ENCODE assay signal across 8 mouse cellular contexts in genomic region chr6:140465946-140466646, GRCm38 (mm10). TPM values are rescaled to one million over a fixed set of nuclear protein-coding genes. Genes with fewer than 3 reads are reported as not detected.
DNase-seq lines count a peak whose midpoint lies in the region; ATAC-seq and TF ChIP-seq lines count a peak whose summit lies in the region.

No protein-coding gene starts in this region.

- DNase-seq in liver: no peak
- DNase-seq in adrenal gland, postnatal 36 days: peak; percentile 58 to 68
- peak; percentile 30 to 52 for DNase-seq in kidney, postnatal 4 days
- DNase-seq in frontal cortex, postnatal 10 days (ENCODE audit: low spot score in 2 of 2): no peak
- DNase-seq in right cerebral cortex, postnatal 25 days: no peak
- DNase-seq in heart, adult 18-20 months: no peak

- H3K9me3 ChIP-seq in liver, embryonic 16.5 days (replicated peaks; ENCODE audit: control insufficient read depth, low read length): no peaks in the 10 kb centered on the region

- H3K27ac ChIP-seq in liver, embryonic 16.5 days (ENCODE audit: low read length): no peak overlapping the region
- H3K27ac ChIP-seq in small intestine, adult 2 months (ENCODE audit: insufficient read depth, low read depth, low read length): peak overlapping the region; percentile 19; the same call in 1 of the 2 replicates

- no peaks in the 10 kb centered on the region for H3K36me3 ChIP-seq in liver, embryonic 16.5 days (ENCODE audit: control insufficient read depth, insufficient read depth)
- H3K36me3 ChIP-seq in small intestine, adult 2 months (ENCODE audit: control insufficient read depth, insufficient read depth, low read length): no peaks in the 10 kb centered on the region

- ATAC-seq in liver, embryonic 16.5 days (ENCODE audit: low read depth): 0 out of 2 replicates have a peak, but pooled peaks have one; percentile 13

- H3K4me3 ChIP-seq in liver, embryonic 16.5 days (ENCODE audit: low read depth, low read length): no peak overlapping the region
- peak overlapping the region; percentile 35; the same call in 1 of the 2 replicates for H3K4me3 ChIP-seq in small intestine, adult 2 months (ENCODE audit: low read depth, low read length)

- TF ChIP-seq POLR2A in small intestine, adult 2 months (IDR thresholded peaks at IDR 0.05; ENCODE audit: low read depth, low read length): no peak

- H3K4me2 ChIP-seq in liver, embryonic 16.5 days (ENCODE audit: low read depth, low read length): no peak overlapping the region

- H3K4me1 ChIP-seq in liver, embryonic 16.5 days (ENCODE audit: control insufficient read depth, low read depth, low read length): no peaks in the 10 kb centered on the region; the same call in 1 of the 2 replicates
- H3K4me1 ChIP-seq in small intestine, adult 2 months (ENCODE audit: control insufficient read depth, insufficient read depth, insufficient read length, low read length): peaks cover 7% of the 10 kb centered on the region

- no peaks in the 10 kb centered on the region for H3K27me3 ChIP-seq in liver, embryonic 16.5 days (ENCODE audit: control insufficient read depth, insufficient read depth, low read depth, low read length)
- no peaks in the 10 kb centered on the region for H3K27me3 ChIP-seq in small intestine, adult 2 months (ENCODE audit: control insufficient read depth, insufficient read depth, low read length)

- peak; percentile 38; the same call in 1 of the 2 replicates for TF ChIP-seq CTCF in small intestine, adult 2 months (IDR thresholded peaks at IDR 0.05; ENCODE audit: extremely low read depth, insufficient read length, insufficient replicate concordance, low read depth, low read length)

- no peak overlapping the region for H3K9ac ChIP-seq in liver, embryonic 16.5 days (ENCODE audit: low read depth, low read length)

- 47% methylated on average over 9 of the region's 9 CpGs for WGBS in liver, embryonic 16.5 days (ENCODE audit: insufficient replicate concordance)
- WGBS in small intestine, adult 2 months: 34% methylated on average over 9 of the region's 9 CpGs

RNA-seq across cellular contexts. Expression of gene Plekha5, which starts 42.2 kb away (rescaled TPM):
- 4.2 and 5.5 TPM in 2 replicates for polyA plus RNA-seq in liver, embryonic 16.5 days (2015; fragmentation: Nextera tagmentation; extraction: Ambion mirVana)
- 10 to 100 TPM; 24.0 to 43.9 TPM for total RNA-seq in adrenal gland, postnatal 36 days (2021)
- polyA plus RNA-seq in small intestine, adult 2 months (2012; rRNA removed): 10.0 and 19.0 TPM in 2 replicates
- 10 to 100 TPM; 21.5 to 28.3 TPM for total RNA-seq in heart, adult 18-20 months (2021)

Comparison
In these comparisons a context has a peak if more than half of its experiments do, and no peak if none do; other contexts are left out.
1. DNase-seq: peak in adrenal gland, postnatal 36 days (2 of 2) and kidney, postnatal 4 days (2 of 2); none in liver (single experiment), frontal cortex, postnatal 10 days (0 of 2), right cerebral cortex, postnatal 25 days (single experiment) and heart, adult 18-20 months (0 of 2).